Mouse (Mus musculus) ovary, adult 10 weeks (tissue): ENCODE measurements around the gene Atad3a. TPM values are rescaled to one million over a fixed set of nuclear protein-coding genes. Genes with fewer than 3 reads are reported as not detected.

Source experiments
- polyA plus RNA-seq: library from polyadenylated mRNA; stranded (reverse); fragments of 350-450 nt; fragmentation: Illumina TruSeq; extraction: RNeasy Lipid Tissue Mini Kit (QIAGEN cat#74804); gene quantifications from one replicate; pipeline ENCODE4 v1.2.3, GENCODE M21; 2014

The Atad3a gene
- polyA plus RNA-seq, result 5.5 TPM

DNA sequence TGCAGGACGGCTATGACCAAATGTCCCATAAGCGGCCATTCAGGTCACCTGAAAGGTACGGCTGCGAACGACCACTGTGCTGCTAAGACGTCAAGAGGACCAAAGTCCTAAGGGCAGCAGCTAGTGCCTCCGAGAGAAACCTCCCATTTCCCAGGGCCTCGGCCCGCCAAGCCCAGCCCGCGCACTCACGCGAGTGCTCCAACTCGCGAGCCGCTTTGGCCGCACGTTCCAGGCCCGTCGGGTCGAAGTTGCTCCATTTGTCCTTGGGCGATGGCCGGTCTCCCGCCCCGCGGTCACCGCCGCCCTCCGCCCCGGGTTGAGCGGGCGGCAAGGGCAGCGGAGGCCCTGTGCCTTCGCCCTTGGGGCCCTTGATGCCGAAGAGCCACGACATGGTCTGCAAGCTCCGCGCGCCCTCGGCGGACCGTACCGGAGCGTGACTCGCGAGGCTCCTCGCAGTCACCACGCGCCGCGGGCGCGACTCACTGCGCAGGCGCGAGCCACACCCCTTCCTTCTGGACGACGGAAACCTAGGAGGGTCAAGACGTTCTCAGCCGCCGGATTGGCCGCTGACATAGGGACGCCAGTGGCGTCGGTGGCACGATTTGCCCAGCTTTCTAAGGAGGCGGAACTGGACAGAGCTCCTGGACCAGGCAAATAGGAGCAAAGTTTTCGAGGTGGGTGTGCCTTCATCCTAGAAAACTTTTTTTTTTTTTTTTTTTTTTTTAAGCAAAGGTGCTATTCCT is at the start of gene Atad3a:
Gene Atad3a (minus strand): TSS at position 481 of the 743 bp plus-strand sequence.

DNA sequence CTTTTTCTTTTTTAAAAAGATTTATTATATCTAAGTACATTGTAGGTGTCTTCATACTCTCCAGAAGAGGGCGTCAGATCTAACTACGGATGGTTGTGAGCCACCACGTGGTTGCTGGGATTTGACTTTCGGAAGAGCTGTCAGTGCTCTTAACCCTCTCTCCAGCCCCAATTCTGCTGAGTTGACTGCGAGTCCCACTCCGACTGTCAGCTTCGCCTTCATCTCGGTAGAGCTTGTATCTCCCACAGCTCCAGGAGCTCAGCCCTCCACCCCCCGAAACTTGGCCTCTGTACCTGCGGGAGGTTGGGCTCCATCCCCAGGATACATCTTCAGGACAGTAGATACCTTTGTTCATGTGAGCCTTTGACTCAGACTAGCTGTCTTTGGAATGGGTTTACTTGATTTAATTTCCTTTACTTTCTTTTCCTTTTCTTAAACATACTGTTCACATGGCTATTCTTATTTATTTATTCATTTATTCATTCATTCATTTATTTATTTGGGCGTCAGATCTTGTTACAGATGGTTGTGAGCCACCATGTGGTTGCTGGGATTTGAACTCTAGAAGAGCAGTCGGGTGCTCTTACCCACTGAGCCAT is 41.9 kb upstream of the Atad3a start, which contains the start of gene Mrpl20:
Gene Mrpl20 (plus strand): TSS at position 138 of the 599 bp plus-strand sequence.

DNA sequence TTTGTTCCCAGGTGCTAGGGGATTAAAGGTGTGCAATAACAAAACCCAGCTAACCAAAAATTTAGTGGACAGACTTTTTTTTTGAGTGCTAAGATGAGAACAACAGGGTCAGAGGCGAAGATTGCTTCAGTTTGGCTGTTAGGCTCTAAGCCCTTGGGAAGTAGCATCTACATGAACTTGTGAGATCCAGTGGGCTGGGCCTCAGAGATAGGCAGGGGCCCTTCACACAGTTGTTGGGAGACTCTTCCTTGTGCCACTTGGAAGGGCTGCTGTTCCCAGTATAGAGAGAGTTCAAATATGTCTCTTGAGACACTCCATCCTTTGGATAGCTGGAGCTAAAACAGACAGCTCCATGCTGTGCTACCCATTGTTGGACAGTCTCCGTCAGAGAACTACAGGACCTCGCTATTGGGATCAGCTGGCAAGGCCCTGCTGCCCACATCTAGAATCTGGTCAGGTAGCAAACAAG is 29.2 kb upstream of the Atad3a start, which contains the start of gene Ankrd65:
Gene Ankrd65 (plus strand): TSS at position 419 of the 469 bp plus-strand sequence.

DNA sequence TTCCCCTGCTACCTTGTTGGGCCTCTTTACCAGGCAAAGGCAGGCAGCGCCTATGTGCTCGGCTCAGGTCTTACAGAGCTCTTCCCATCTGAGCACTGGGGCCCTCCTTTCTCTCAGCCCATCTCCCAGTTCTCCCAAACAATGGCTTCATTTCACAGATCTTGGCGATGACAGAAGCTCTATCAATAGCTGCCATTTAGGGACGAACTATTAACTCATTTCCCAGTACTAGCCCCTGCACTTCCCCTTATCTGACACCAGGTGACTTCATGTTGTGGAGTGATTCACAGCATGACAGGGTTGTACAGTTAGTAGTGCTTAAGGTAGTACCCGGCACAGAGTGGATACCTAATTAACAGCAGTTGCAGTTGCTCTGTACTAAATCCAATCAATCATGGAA is 24.9 kb upstream of the Atad3a start, which contains the start of gene Tmem88b:
Gene Tmem88b (minus strand): TSS at position 56 of the 400 bp plus-strand sequence.

DNA sequence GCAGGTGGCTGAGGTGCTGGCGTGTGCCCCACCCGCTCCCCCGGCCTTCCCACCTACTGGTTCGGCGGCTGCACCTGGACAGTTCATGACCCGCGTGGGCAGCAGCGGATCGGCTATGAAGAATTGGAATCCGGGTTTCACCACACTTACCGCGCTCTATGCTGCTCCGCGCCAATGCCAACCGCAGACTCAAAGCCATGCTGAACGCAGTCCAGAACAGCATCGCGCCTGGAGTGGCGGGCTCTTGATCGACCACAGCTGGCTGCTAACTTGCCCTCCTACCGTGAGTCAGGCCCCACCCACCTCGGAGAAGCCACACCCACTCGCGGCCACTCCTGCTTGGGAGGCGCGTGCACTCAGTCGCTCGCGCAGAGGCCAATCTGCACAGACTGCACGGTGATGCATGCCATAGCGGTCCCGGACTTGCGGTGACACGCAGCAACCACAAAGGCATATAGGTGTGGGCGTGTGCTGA is 13.4 kb upstream of the Atad3a start, which contains the start of gene Vwa1:
Gene Vwa1 (minus strand): TSS at position 419 of the 475 bp plus-strand sequence.

DNA sequence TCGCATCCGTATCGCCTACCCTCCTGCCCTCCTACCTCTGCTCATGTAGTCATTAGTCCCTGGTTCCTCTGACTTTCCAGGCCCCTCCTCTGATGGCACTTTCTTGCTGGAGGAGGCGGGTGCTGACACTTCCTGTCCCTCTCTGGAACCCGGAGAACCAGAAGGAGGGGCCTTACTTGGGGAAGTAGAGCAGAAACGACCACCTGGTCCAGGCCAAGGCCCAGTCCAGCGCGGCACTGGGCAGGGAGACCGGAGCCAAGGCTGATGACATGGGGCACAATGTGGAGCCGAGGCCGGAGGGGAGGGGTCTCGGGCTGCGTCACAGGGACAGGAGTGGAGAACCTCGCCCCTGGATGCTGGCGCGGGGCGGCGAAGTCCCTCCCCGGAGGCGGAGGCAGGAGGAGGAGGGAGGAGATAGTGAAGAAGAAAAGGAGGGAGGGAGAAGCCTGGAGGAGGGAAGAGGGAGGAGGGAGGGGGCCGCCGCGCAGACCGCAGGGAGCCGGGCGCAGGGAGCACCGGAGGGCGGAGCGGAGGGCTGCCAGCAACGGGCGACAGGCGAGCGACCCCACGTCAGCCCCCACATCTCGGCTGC is 26.4 kb downstream of the Atad3a start, which contains the start of gene Tmem240:
Gene Tmem240 (plus strand): TSS at position 451 of the 592 bp plus-strand sequence.

DNA sequence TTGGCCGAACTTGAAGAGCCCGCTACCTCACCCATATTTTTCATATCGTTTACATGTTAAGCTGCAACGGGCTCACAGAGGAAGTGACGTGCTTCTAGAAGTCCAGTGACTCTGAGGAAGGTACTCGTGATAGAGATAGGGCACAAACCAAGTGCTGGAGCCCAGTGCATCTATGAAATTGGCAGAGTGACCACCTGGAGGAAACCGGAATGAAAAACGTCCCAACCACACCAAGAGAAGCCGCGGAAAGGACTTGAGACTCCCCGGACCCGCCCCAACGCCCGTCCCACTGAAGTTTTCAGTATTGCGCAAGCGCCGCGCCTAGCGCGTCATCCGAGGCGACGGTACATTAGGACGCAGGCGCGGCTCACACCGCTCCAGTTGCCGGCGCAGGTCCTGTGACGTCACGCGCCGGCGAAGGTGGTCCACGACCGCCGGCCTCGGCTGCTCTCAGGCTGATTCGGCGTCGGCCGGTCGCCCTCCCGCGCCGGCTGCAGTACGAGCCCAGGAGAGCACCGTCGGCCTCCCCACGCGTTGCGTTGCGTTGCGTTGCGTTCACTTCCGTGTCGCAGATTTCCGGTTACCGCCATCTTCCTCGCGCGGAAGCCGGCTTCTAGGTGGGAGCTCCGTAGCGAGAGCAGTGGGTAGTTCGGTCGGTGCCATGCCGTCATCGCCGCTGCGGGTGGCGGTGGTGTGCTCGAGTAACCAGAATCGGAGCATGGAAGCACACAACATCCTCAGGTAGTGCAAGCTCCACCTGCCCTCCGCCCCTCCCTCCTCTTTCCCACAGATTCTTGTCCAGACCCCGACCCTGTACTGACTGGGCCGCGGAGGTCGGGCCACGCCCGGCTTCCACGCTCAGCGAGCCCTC is 55.9 kb downstream of the Atad3a start, which contains the start of gene Ssu72:
Gene Ssu72 (plus strand): TSS at position 80 of the 871 bp plus-strand sequence.

DNA sequence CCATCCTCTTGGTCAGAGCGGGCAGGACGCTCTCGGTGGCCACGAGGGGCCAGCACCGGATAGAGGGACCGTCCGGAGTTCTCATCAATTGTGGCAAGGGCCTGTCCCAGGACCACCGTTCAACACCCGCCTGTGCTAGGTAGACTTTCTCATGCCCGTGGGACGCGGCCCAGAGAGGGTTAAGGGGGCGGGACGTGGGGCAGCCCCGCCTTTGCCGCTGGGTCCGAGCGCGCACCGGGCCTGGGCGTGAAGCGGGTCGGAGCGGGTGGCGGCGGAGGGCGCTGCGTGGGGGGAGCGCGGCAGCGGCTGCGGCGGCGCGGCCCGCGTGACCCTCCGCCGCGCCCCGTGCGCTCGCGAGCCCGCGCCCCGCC is 66.8 kb downstream of the Atad3a start, which contains the start of gene Fndc10:
Gene Fndc10 (plus strand): TSS at position 232 of the 371 bp plus-strand sequence.

Other genes starting within 250 kb of the Atad3a start
- 50.3 TPM for gene Nadk, start 198.7 kb downstream of the Atad3a start, polyA plus RNA-seq
- gene Slc35e2, start 159.7 kb downstream of the Atad3a start, polyA plus RNA-seq, result 23.0 TPM
- gene Cdk11b, start 136.2 kb downstream of the Atad3a start, polyA plus RNA-seq, result 76.8 TPM
- not detected for gene Gm10563, start 115.7 kb downstream of the Atad3a start, polyA plus RNA-seq
- 2.3 TPM for gene Mmp23, start 107.7 kb downstream of the Atad3a start, polyA plus RNA-seq
- gene Mib2, start 91.9 kb downstream of the Atad3a start, polyA plus RNA-seq, result 2.0 TPM
- 0.29 TPM for gene Fndc10, start 66.8 kb downstream of the Atad3a start, polyA plus RNA-seq
- 75.1 TPM for gene Ssu72, start 56.3 kb downstream of the Atad3a start, polyA plus RNA-seq
- gene Tmem240, start 26.3 kb downstream of the Atad3a start, polyA plus RNA-seq, result not detected
- 1.6 TPM for gene Vwa1, start 13.6 kb upstream of the Atad3a start, polyA plus RNA-seq
- 0.77 TPM for gene Tmem88b, start 24.8 kb upstream of the Atad3a start, polyA plus RNA-seq
- gene Ankrd65, start 29.3 kb upstream of the Atad3a start, polyA plus RNA-seq, result not detected
- 34.3 TPM for gene Mrpl20, start 41.8 kb upstream of the Atad3a start, polyA plus RNA-seq
- gene Ccnl2, start 51.4 kb upstream of the Atad3a start, polyA plus RNA-seq, result 39.8 TPM
- 3.9 TPM for gene Aurkaip1, start 70.2 kb upstream of the Atad3a start, polyA plus RNA-seq
- gene Mxra8, start 78.6 kb upstream of the Atad3a start, polyA plus RNA-seq, result 108 TPM
- gene Dvl1, start 86.3 kb upstream of the Atad3a start, polyA plus RNA-seq, result 0.94 TPM
- not detected for gene Tas1r3, start 102.3 kb upstream of the Atad3a start, polyA plus RNA-seq
- 3.6 TPM for gene Cptp, start 108.3 kb upstream of the Atad3a start, polyA plus RNA-seq
- gene Ints11, start 108.5 kb upstream of the Atad3a start, polyA plus RNA-seq, result 2.1 TPM
- 0.77 TPM for gene Pusl1, start 130.7 kb upstream of the Atad3a start, polyA plus RNA-seq
- 0.48 TPM for gene Acap3, start 130.7 kb upstream of the Atad3a start, polyA plus RNA-seq
- gene Ube2j2, start 182.7 kb upstream of the Atad3a start, polyA plus RNA-seq, result 88.7 TPM
- gene C1qtnf12, start 201.2 kb upstream of the Atad3a start, polyA plus RNA-seq, result 6.4 TPM
- 12.3 TPM for gene B3galt6, start 231.6 kb upstream of the Atad3a start, polyA plus RNA-seq
- 181 TPM for gene Sdf4, start 231.8 kb upstream of the Atad3a start, polyA plus RNA-seq